26 mouse cellular contexts compared by ENCODE assay signal in genomic region chr1:189128706-189129105, GRCm38 (mm10).
DNase-seq lines count a peak whose midpoint lies in the region; ATAC-seq and TF ChIP-seq lines count a peak whose summit lies in the region.
"Had no signal": no experiment of that assay in that cellular context is flagged by ENCODE, and none has a peak within 500 bp of the region (broad histone marks: within the 10 kb centered on the region; RNA-seq: fewer than 3 reads in every experiment).

No protein-coding gene starts in this region.

- H3K27ac ChIP-seq in forebrain, embryonic 10.5 days: 0 out of 2 replicates have a peak overlapping the region, but pooled peaks have one; percentile 74
- H3K27ac ChIP-seq in forebrain, embryonic 15.5 days (replicated peaks): no peak overlapping the region
- H3K27ac ChIP-seq in hindbrain, embryonic 11.5 days (ENCODE audit: low read depth, low read length): 0 out of 2 replicates have a peak overlapping the region, but pooled peaks have one; percentile 24
- H3K27ac ChIP-seq in hindbrain, embryonic 14.5 days: no peak overlapping the region
- H3K27ac ChIP-seq in neural tube, embryonic 11.5 days (ENCODE audit: low read depth, low read length): no peak overlapping the region
- no peak overlapping the region for H3K27ac ChIP-seq in neural tube, embryonic 15.5 days (replicated peaks)
- no peak overlapping the region for H3K27ac ChIP-seq in testis, adult 2 months (ENCODE audit: control insufficient read depth, insufficient read depth, low read depth, low read length)
- H3K27ac ChIP-seq: embryonic facial prominence, embryonic 13.5 days; embryonic facial prominence, embryonic 15.5 days; forebrain, embryonic 13.5 days had no signal

- no peak for TF ChIP-seq CTCF in testis, adult 2 months (IDR thresholded peaks at IDR 0.05; ENCODE audit: control insufficient read depth, insufficient read depth, insufficient replicate concordance, low read depth, low read length)

- 93% methylated on average over 2 of the region's 2 CpGs for WGBS in forebrain, embryonic 10.5 days
- WGBS in forebrain, embryonic 15.5 days: 93% methylated on average over 2 of the region's 2 CpGs
- 91% methylated on average over 2 of the region's 2 CpGs for WGBS in hindbrain, embryonic 11.5 days
- 98% methylated on average over 2 of the region's 2 CpGs for WGBS in hindbrain, embryonic 14.5 days
- WGBS in neural tube, embryonic 11.5 days: 86% methylated on average over 2 of the region's 2 CpGs
- WGBS in neural tube, embryonic 15.5 days: 90% methylated on average over 2 of the region's 2 CpGs

- H3K4me3 ChIP-seq in forebrain, embryonic 10.5 days: no peak overlapping the region
- H3K4me3 ChIP-seq in forebrain, embryonic 15.5 days: no peak overlapping the region
- H3K4me3 ChIP-seq in hindbrain, embryonic 11.5 days (ENCODE audit: low read depth, low read length): no peak overlapping the region
- H3K4me3 ChIP-seq in hindbrain, embryonic 14.5 days (replicated peaks; ENCODE audit: low read length): no peak overlapping the region
- H3K4me3 ChIP-seq in neural tube, embryonic 11.5 days (ENCODE audit: low read depth, low read length): no peak overlapping the region
- no peak overlapping the region for H3K4me3 ChIP-seq in neural tube, embryonic 15.5 days (replicated peaks)
- peak overlapping the region; percentile 72 for H3K4me3 ChIP-seq in testis, adult 2 months (ENCODE audit: control insufficient read depth, low read depth, low read length)
- H3K4me3 ChIP-seq: embryonic facial prominence, embryonic 13.5 days; embryonic facial prominence, embryonic 15.5 days; erythroblast, embryonic 14.5 days; forebrain, embryonic 13.5 days had no signal

- no peak for ATAC-seq in forebrain, embryonic 15.5 days (replicated peaks)
- peak; percentile 51; the same call in 1 of the 2 replicates for ATAC-seq in hindbrain, embryonic 11.5 days (ENCODE audit: low FRiP score)
- ATAC-seq in hindbrain, embryonic 14.5 days (ENCODE audit: low FRiP score): no peak
- peak; percentile 63; the same call in 1 of the 2 replicates for ATAC-seq in neural tube, embryonic 11.5 days (ENCODE audit: insufficient read depth, low FRiP score, low TSS enrichment)
- no peak for ATAC-seq in neural tube, embryonic 15.5 days (ENCODE audit: low FRiP score)
- ATAC-seq: CD4-positive, CD25-positive, alpha-beta regulatory T cell, adult 4 months; forebrain, embryonic 13.5 days; forebrain, embryonic 16.5 days had no signal

- H3K9ac ChIP-seq in forebrain, embryonic 15.5 days (replicated peaks): no peak overlapping the region
- H3K9ac ChIP-seq in hindbrain, embryonic 11.5 days (ENCODE audit: low read depth, low read length): no peak overlapping the region
- H3K9ac ChIP-seq in hindbrain, embryonic 14.5 days: no peak overlapping the region
- H3K9ac ChIP-seq in neural tube, embryonic 11.5 days (ENCODE audit: low read length): no peak overlapping the region
- no peak overlapping the region for H3K9ac ChIP-seq in neural tube, embryonic 15.5 days (replicated peaks)
- H3K9ac ChIP-seq: embryonic facial prominence, embryonic 13.5 days; embryonic facial prominence, embryonic 15.5 days; forebrain, embryonic 13.5 days had no signal

- H3K9me3 ChIP-seq in forebrain, embryonic 10.5 days: no peaks in the 10 kb centered on the region
- H3K9me3 ChIP-seq in forebrain, embryonic 15.5 days: no peaks in the 10 kb centered on the region
- H3K9me3 ChIP-seq in hindbrain, embryonic 11.5 days (ENCODE audit: control insufficient read depth, low read length): no peaks in the 10 kb centered on the region
- no peaks in the 10 kb centered on the region for H3K9me3 ChIP-seq in hindbrain, embryonic 14.5 days (ENCODE audit: control insufficient read depth, low read length)
- no peaks in the 10 kb centered on the region for H3K9me3 ChIP-seq in neural tube, embryonic 11.5 days (ENCODE audit: control insufficient read depth, low read length)
- no peaks in the 10 kb centered on the region for H3K9me3 ChIP-seq in neural tube, embryonic 15.5 days (replicated peaks)
- H3K9me3 ChIP-seq: embryonic facial prominence, embryonic 13.5 days; embryonic facial prominence, embryonic 15.5 days; forebrain, embryonic 13.5 days had no signal

- no peak overlapping the region for H3K4me2 ChIP-seq in forebrain, embryonic 15.5 days (replicated peaks)
- no peak overlapping the region for H3K4me2 ChIP-seq in hindbrain, embryonic 11.5 days (replicated peaks; ENCODE audit: low read depth, low read length)
- no peak overlapping the region for H3K4me2 ChIP-seq in hindbrain, embryonic 14.5 days (replicated peaks)
- H3K4me2 ChIP-seq in neural tube, embryonic 11.5 days (ENCODE audit: low read depth): no peak overlapping the region
- no peak overlapping the region for H3K4me2 ChIP-seq in neural tube, embryonic 15.5 days
- H3K4me2 ChIP-seq: embryonic facial prominence, embryonic 13.5 days; embryonic facial prominence, embryonic 15.5 days; forebrain, embryonic 13.5 days had no signal

- no peaks in the 10 kb centered on the region for H3K27me3 ChIP-seq in forebrain, embryonic 10.5 days (ENCODE audit: poor library complexity, severe bottlenecking)
- no peaks in the 10 kb centered on the region for H3K27me3 ChIP-seq in forebrain, embryonic 15.5 days
- H3K27me3 ChIP-seq in hindbrain, embryonic 11.5 days (ENCODE audit: control insufficient read depth, insufficient read depth, low read length): no peaks in the 10 kb centered on the region
- no peaks in the 10 kb centered on the region for H3K27me3 ChIP-seq in hindbrain, embryonic 14.5 days (ENCODE audit: control insufficient read depth, insufficient read depth, low read length)
- H3K27me3 ChIP-seq in neural tube, embryonic 11.5 days (ENCODE audit: control insufficient read depth, insufficient read depth, low read length): no peaks in the 10 kb centered on the region
- no peaks in the 10 kb centered on the region for H3K27me3 ChIP-seq in neural tube, embryonic 15.5 days (replicated peaks)
- no peaks in the 10 kb centered on the region for H3K27me3 ChIP-seq in testis, adult 2 months (ENCODE audit: control insufficient read depth, insufficient read depth, low read length)
- H3K27me3 ChIP-seq: CH12.LX; embryonic facial prominence, embryonic 13.5 days; embryonic facial prominence, embryonic 15.5 days; forebrain, embryonic 13.5 days had no signal

- no peaks in the 10 kb centered on the region for H3K36me3 ChIP-seq in forebrain, embryonic 10.5 days (replicated peaks)
- no peaks in the 10 kb centered on the region for H3K36me3 ChIP-seq in forebrain, embryonic 15.5 days
- no peaks in the 10 kb centered on the region for H3K36me3 ChIP-seq in hindbrain, embryonic 11.5 days (ENCODE audit: control insufficient read depth, insufficient read depth, low read length)
- H3K36me3 ChIP-seq in hindbrain, embryonic 14.5 days (replicated peaks; ENCODE audit: control insufficient read depth, insufficient read depth): no peaks in the 10 kb centered on the region
- H3K36me3 ChIP-seq in neural tube, embryonic 11.5 days (ENCODE audit: control insufficient read depth, insufficient read depth, low read length): no peaks in the 10 kb centered on the region
- no peaks in the 10 kb centered on the region for H3K36me3 ChIP-seq in neural tube, embryonic 15.5 days
- no peaks in the 10 kb centered on the region for H3K36me3 ChIP-seq in testis, adult 2 months (ENCODE audit: control insufficient read depth, insufficient read depth, low read length)
- H3K36me3 ChIP-seq: embryonic facial prominence, embryonic 13.5 days; embryonic facial prominence, embryonic 15.5 days; G1E had no signal

- TF ChIP-seq POLR2A in testis, adult 2 months (IDR thresholded peaks at IDR 0.05; ENCODE audit: control insufficient read depth, low read depth, low read length): no peak

- DNase-seq in forebrain, embryonic 10.5 days (ENCODE audit: extremely low spot score, low spot score): no peak
- DNase-seq in hindbrain, embryonic 11.5 days (ENCODE audit: low spot score): no peak
- DNase-seq in hindbrain, embryonic 14.5 days (ENCODE audit: low spot score): no peak
- no peak for DNase-seq in neural tube, embryonic 11.5 days (ENCODE audit: low spot score)
- DNase-seq in testis, postnatal 14 days (ENCODE audit: low spot score): no peak
- DNase-seq: adrenal gland, adult 2 months; adrenal gland, postnatal 10 days; adrenal gland, postnatal 25 days; B cell, adult 2 months; cerebellum, adult 11 months; cerebellum, adult 18-20 months; cerebellum, adult 8-10 months; cerebellum, adult 9-11 months; cerebellum, postnatal 14 days; cerebellum, postnatal 36 days had no signal

- H3K4me1 ChIP-seq in forebrain, embryonic 10.5 days: peaks cover 17% of the 10 kb centered on the region
- no peaks in the 10 kb centered on the region for H3K4me1 ChIP-seq in forebrain, embryonic 15.5 days
- H3K4me1 ChIP-seq in hindbrain, embryonic 11.5 days (replicated peaks; ENCODE audit: control insufficient read depth, insufficient read depth, low read length): no peaks in the 10 kb centered on the region
- no peaks in the 10 kb centered on the region for H3K4me1 ChIP-seq in hindbrain, embryonic 14.5 days (replicated peaks; ENCODE audit: control insufficient read depth, insufficient read depth, low read length)
- peaks cover 9% of the 10 kb centered on the region for H3K4me1 ChIP-seq in neural tube, embryonic 11.5 days (ENCODE audit: control insufficient read depth, insufficient read depth, low read length)
- H3K4me1 ChIP-seq in neural tube, embryonic 15.5 days: peaks cover 9% of the 10 kb centered on the region
- H3K4me1 ChIP-seq in testis, adult 2 months (ENCODE audit: control insufficient read depth, insufficient read depth, low read length): no peaks in the 10 kb centered on the region
- H3K4me1 ChIP-seq: embryonic facial prominence, embryonic 13.5 days; embryonic facial prominence, embryonic 15.5 days had no signal

Comparison
In these comparisons a context has a peak if more than half of its experiments do, and no peak if none do; other contexts are left out.
1. H3K27ac ChIP-seq: peak in forebrain, embryonic 10.5 days (single experiment) and hindbrain, embryonic 11.5 days (single experiment); none in forebrain, embryonic 15.5 days (single experiment), hindbrain, embryonic 14.5 days (single experiment), neural tube, embryonic 11.5 days (single experiment), neural tube, embryonic 15.5 days (single experiment) and testis, adult 2 months (single experiment).
2. ATAC-seq: peak in hindbrain, embryonic 11.5 days (single experiment) and neural tube, embryonic 11.5 days (single experiment); none in forebrain, embryonic 15.5 days (single experiment), hindbrain, embryonic 14.5 days (single experiment) and neural tube, embryonic 15.5 days (single experiment).